Mouse (Mus musculus) hindbrain, embryonic 16.5 days (tissue): ENCODE results near the gene Pspn. TPM values are rescaled to one million over a fixed set of nuclear protein-coding genes. Genes with fewer than 3 reads are reported as not detected.
A peak's percentile ranks its signal among the peaks of the same experiment; 100 is the strongest.

Source experiments
- ATAC-seq: fragments of 200-750 bp; cut with Nextera tagmentation; 2 replicates; pipeline ENCODE4 v1.8.0; 2017; ENCODE audit warnings: moderate TSS enrichment, moderate library complexity
- H3K27ac ChIP-seq: fragments of 300-500 bp; sonication (generic); 2 replicates; pipeline ENCODE4 v1.5.1; 2014; ENCODE audit warnings: low read depth, mild to moderate bottlenecking, control low read depth, low read length, moderate library complexity
- H3K27me3 ChIP-seq: fragments of 300-500 bp; sonication (generic); replicated peaks from 2 replicates; pipeline ENCODE4 v1.6.1; 2014; ENCODE audit warnings: low read length; ENCODE audit not compliant: control insufficient read depth, insufficient read depth
- H3K36me3 ChIP-seq: fragments of 300-500 bp; sonication (generic); 2 replicates; pipeline ENCODE4 v1.6.1; 2014; ENCODE audit warnings: mild to moderate bottlenecking, low read length, moderate library complexity, mixed read lengths; ENCODE audit not compliant: control insufficient read depth, insufficient read depth
- H3K4me1 ChIP-seq: fragments of 300-500 bp; sonication (generic); 2 replicates; pipeline ENCODE4 v1.6.1; 2014; ENCODE audit warnings: low read depth, low read length; ENCODE audit not compliant: control insufficient read depth, insufficient read depth
- H3K4me2 ChIP-seq: fragments of 300-500 bp; sonication (generic); 2 replicates; pipeline ENCODE4 v1.6.1; 2014; ENCODE audit warnings: mild to moderate bottlenecking, low read length, control low read depth, moderate library complexity
- H3K4me3 ChIP-seq: fragments of 300-500 bp; sonication (generic); 2 replicates; pipeline ENCODE4 v1.5.1; 2014; ENCODE audit warnings: mild to moderate bottlenecking, low read length, control low read depth, moderate library complexity
- H3K9ac ChIP-seq: fragments of 300-500 bp; sonication (generic); 2 replicates; pipeline ENCODE4 v1.6.1; 2014; ENCODE audit warnings: low read depth, mild to moderate bottlenecking, control low read depth, low read length, moderate library complexity
- H3K9me3 ChIP-seq: fragments of 300-500 bp; sonication (generic); 2 replicates; pipeline ENCODE4 v1.6.1; 2014; ENCODE audit warnings: mild to moderate bottlenecking, low read length, moderate library complexity; ENCODE audit not compliant: control insufficient read depth
- WGBS: fragments of 180-500 bp; shearing (Covaris S2); extraction: QIAGEN DNeasy Blood & Tissue Kit; methylation state at CpG from one replicate; pipeline ENCODE4 v1.1.7; 2014; 5-methylcytosine and 5-hydroxymethylcytosine counted together
- polyA plus RNA-seq: library from polyadenylated mRNA; unstranded; fragments of >200 nt; fragmentation: Nextera tagmentation; extraction: Ambion mirVana; gene quantifications from 2 replicates; pipeline ENCODE4 v1.2.1, GENCODE M21; 2015

The Pspn gene
- polyA plus RNA-seq: 0.64 TPM in 1 of 2 replicates, not detected in the other

DNA sequence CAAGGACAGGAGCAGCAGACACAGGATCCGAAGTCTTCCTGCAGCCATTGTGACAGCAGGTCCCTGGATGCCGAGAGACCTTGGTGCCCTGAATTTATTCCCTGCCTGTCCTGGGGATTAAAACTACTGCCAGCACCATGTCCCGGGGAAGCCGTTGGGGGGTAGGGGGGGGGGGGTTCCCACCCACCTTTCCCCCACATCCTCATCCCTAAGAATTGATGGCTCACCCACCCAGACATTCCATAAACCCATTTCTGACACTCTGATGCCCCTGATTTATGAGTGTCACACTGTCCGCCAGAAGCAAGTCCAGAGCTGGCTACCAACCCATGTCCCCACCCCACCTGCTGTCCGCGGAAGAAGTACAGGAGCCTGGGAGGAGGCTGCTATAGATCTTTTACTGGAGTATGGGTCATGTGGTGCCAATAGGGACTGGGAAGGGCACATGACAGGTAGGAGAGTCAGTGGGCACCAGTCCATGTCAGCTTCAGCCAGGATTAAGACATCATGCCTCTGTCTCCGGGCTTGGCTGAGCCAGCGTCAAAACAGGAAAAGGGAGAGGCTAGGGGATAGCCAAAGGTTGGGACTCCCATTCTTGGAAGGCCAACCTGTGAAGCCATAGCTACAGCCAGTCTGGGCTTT lies at the start of gene Pspn:
Pspn (minus strand) TSS at position 51 of the 642 bp plus-strand sequence.
- H3K36me3 ChIP-seq: peaks cover 43% of the 10 kb centered on the region
- no peaks in the 10 kb centered on the region for H3K27me3 ChIP-seq
- no peak within 1 kb of the TSS for H3K27ac ChIP-seq
- no peak within 1 kb of the TSS for H3K4me2 ChIP-seq
- no peaks in the 10 kb centered on the region for H3K9me3 ChIP-seq
- H3K4me3 ChIP-seq: no peak within 1 kb of the TSS
- H3K4me1 ChIP-seq: peaks cover 11% of the 10 kb centered on the region
- WGBS: 85% methylated on average over 9 of the region's 9 CpGs
- no peak for ATAC-seq
- no peak within 1 kb of the TSS for H3K9ac ChIP-seq

DNA sequence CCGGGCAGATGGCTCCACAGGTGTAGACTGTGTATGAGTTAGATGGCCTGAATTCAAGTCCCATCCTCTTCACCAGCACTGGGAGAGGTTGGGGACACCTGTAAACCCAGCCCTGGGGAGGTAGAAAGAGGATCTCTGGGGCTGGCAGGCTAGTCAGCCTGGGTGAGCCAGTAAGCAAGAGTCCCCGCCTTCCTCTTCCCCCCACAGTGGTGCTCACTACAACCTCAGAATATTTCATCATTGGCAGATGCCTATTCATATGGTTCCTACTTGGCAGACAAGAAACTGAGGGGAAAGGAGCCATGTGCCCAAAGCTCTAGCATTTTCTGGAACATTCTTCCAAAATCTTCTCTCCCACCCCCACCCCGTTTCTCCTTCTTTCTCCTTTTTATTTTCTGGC lies 49.0 kb upstream of the Pspn start:
- WGBS: 97% methylated on average over 3 of the region's 3 CpGs
- no peak overlapping the region for H3K9ac ChIP-seq
- no peak overlapping the region for H3K4me2 ChIP-seq
- no peak overlapping the region for H3K27ac ChIP-seq
- H3K9me3 ChIP-seq: no peaks in the 10 kb centered on the region
- no peak for ATAC-seq
- H3K4me3 ChIP-seq: no peak overlapping the region
- H3K27me3 ChIP-seq: no peaks in the 10 kb centered on the region
- no peaks in the 10 kb centered on the region for H3K4me1 ChIP-seq
- peaks cover 41% of the 10 kb centered on the region for H3K36me3 ChIP-seq

DNA sequence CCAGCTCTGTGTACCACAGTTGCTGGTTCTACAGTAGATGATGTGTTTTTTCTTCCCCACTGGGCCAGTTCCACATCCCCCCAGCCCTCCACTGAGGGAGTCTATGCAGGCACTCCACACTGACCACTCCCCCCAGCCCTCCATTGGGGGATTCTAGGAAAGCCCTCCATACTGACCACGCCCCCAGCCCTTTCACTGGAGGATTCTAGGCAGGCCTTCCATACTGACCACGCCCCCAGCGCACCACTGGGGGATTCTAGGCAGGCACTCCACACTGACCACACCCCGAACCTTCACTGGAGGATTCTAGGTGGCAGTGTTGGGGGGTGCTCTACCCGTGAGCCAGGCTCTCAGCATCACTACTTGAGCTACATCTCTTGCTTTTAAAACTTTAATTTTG lies 47.6 kb upstream of the Pspn start:
- no peak for ATAC-seq
- 38% methylated on average over 5 of the region's 5 CpGs for WGBS
- Histone ChIP-seq H3K36me3 (peaks cover 29% of the 10 kb centered on the region), H3K4me2 (no peak overlapping the region), H3K4me3 (no peak overlapping the region), H3K4me1 (no peaks in the 10 kb centered on the region), H3K9ac (no peak overlapping the region), H3K27ac (no peak overlapping the region), H3K27me3 (no peaks in the 10 kb centered on the region), H3K9me3 (no peaks in the 10 kb centered on the region)

DNA sequence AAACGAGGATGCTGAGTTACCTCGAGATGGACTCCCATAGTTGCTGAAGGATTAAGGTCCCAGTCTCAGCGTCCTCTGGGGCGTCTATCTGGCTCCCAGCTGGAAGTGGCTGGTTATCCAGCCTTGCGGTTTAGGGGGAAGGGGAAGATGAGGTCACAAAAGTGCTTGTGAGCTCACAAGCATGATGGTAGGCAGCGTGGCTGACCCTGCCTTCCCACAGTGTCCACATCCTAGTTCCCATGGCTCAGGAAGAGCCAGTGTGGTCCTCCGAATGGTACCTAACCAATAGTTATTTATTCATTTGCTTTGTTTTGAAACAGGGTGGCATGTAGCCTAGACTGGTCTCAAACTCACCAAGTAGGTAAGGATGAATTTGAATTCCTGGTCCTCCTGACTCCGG lies 41.7 kb upstream of the Pspn start, which contains the start of gene Slc25a41:
Slc25a41 (minus strand) TSS at position 101 of the 400 bp plus-strand sequence.
- ATAC-seq: no peak
- WGBS: 75% methylated on average over 8 of the region's 8 CpGs
- Histone ChIP-seq H3K9me3 (no peaks in the 10 kb centered on the region), H3K27me3 (peaks cover 6% of the 10 kb centered on the region; the same call in 1 of the 2 replicates), H3K9ac (no peak within 1 kb of the TSS), H3K36me3 (peaks cover 14% of the 10 kb centered on the region; the same call in 1 of the 2 replicates), H3K4me2 (no peak within 1 kb of the TSS), H3K4me3 (no peak within 1 kb of the TSS), H3K27ac (no peak within 1 kb of the TSS), H3K4me1 (no peaks in the 10 kb centered on the region)

DNA sequence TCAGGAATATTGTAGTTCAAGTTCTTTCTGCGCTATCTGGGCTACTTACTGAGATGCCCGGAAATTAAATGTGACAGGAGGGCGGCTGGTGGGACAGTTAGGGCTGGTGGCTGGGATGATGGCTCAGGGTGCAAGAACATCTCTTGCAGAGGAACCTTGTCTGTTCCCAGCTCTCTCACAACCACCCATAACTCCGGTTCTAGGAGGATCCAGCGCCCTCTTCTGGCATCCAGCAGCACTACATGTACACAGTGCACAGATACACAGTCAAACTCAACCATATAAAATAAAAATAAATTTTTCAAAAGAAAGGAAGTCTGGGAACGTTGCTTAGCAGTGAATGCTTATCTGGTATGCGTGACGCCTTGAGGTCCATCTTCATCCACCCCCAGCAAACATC lies 39.2 kb upstream of the Pspn start:
- ATAC-seq: no peak
- 44% methylated on average over 8 of the region's 8 CpGs for WGBS
- no peaks in the 10 kb centered on the region for H3K9me3 ChIP-seq
- no peak overlapping the region for H3K27ac ChIP-seq
- H3K4me1 ChIP-seq: no peaks in the 10 kb centered on the region
- no peak overlapping the region for H3K4me3 ChIP-seq
- H3K27me3 ChIP-seq: peaks cover 6% of the 10 kb centered on the region; the same call in 1 of the 2 replicates
- no peaks in the 10 kb centered on the region for H3K36me3 ChIP-seq
- H3K4me2 ChIP-seq: no peak overlapping the region
- no peak overlapping the region for H3K9ac ChIP-seq

DNA sequence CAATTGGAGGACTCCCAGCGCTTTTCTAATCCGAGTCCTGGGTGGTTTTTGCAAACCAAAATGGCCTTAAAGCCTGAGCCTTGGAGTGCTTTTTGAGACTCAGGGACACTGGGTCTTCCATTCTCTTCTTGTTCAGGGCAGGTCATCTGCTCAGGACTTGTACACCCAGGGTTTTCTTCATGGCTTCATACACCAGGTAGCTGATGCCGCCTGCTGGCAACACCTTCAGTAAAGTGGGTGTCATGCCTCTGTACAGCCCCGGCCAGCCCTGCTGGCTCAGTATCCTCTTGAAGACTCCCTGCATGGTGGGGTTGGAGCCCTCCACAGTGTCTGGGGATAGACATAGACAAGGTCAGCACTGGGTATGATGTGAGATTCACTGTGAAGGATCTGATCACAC lies 33.0 kb upstream of the Pspn start:
- peaks cover 19% of the 10 kb centered on the region for H3K4me1 ChIP-seq
- no peak overlapping the region for H3K9ac ChIP-seq
- 90% methylated on average over 4 of the region's 4 CpGs for WGBS
- H3K4me3 ChIP-seq: no peak overlapping the region
- H3K27ac ChIP-seq: no peak overlapping the region
- peaks cover 3% of the 10 kb centered on the region; the same call in 1 of the 2 replicates for H3K36me3 ChIP-seq
- no peaks in the 10 kb centered on the region for H3K27me3 ChIP-seq
- H3K4me2 ChIP-seq: peak overlapping the region; percentile 64; the same call in 1 of the 2 replicates
- ATAC-seq: no peak
- no peaks in the 10 kb centered on the region for H3K9me3 ChIP-seq

DNA sequence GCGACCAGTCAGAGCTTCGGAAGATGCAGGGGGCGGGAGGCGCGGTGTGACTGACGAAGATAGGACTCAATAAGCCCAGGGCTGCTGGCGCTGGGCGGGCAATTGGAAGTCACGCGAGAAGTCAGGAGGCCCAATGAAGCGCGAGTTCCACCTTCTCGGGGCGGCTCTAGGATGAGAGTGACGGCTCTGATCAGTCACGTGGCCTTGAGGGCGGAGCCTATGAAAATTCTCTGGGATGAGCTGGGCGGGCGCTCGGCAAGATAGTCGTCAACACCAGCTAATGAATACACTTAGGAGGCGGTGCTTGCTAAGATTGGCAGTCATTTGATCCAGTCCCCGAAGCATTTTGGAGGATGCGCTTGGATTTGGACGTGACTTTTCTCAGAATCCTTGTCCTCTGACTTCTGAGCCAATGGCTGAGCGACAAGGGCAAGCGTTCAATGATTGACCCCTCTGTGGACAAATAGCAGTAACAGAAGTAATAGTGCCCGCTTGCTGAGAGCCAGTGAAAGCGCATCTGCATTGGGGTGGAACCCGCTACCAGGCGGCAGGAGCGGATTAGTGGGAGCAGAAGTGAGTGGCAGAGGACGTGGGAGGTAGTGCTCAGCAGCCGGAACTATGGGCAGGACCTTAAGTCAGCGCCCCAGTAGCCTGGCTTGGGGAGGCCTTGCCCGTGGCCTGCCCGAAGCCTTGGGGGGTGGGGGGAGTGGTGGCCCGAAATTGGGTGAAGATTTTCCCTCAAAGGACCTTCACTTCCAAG lies 32.0 kb upstream of the Pspn start:
- WGBS: under 1% methylated on average over 34 of the region's 38 CpGs
- ATAC-seq: peak; percentile 98
- Histone ChIP-seq H3K27ac (peak overlapping the region; percentile 83), H3K9ac (peak overlapping the region; percentile 58), H3K27me3 (no peaks in the 10 kb centered on the region), H3K4me2 (peak overlapping the region; percentile 64), H3K36me3 (peaks cover 9% of the 10 kb centered on the region; the same call in 1 of the 2 replicates), H3K4me3 (peak overlapping the region; percentile 46), H3K4me1 (peaks cover 19% of the 10 kb centered on the region), H3K9me3 (no peaks in the 10 kb centered on the region)

DNA sequence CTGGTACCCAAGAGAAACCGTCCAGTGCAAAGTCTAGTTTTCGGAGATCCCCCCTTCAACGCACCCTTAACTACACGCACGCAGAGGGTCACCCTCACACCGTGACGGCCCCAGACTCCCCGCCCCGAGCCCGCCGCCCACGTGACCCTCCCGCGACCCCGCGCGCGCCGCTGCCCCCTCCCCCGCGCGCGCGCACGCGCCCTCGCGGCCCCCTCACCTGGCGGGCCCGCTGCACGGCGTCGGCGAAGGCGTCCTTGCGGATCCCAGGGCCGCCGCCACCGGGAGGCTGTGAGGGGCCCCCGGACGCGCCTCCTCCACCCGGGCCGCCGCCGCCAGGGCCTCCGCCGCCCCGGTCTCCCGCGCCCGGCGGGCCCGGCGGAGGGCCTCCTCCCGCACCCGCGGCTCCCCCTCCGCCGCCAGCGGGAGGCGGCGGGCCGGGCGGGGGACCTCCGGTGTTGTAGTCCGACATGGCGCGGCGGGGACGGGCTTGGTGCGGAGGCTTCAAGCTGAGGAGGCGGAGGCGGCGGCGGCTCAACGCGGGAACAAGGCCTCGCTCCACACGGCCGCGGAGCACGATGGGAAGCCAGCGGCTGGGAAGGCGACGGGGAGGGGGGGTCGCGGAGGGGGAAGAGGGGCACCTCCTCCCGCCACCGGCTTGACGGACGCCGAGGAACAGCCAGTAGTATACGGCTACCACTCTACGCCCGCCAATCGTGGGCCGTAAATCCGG lies 31.3 kb upstream of the Pspn start, which contains the start of gene Khsrp:
Khsrp (minus strand) TSS at position 592 of the 730 bp plus-strand sequence.
- no peaks in the 10 kb centered on the region for H3K9me3 ChIP-seq
- H3K36me3 ChIP-seq: peaks cover 14% of the 10 kb centered on the region; the same call in 1 of the 2 replicates
- peak within 1 kb of the TSS; percentile 91 for H3K4me2 ChIP-seq
- H3K4me1 ChIP-seq: peaks cover 19% of the 10 kb centered on the region
- peak within 1 kb of the TSS; percentile 97 for H3K27ac ChIP-seq
- no peak for ATAC-seq
- H3K9ac ChIP-seq: peak within 1 kb of the TSS; percentile 99
- H3K4me3 ChIP-seq: peak within 1 kb of the TSS; percentile 97
- WGBS: under 1% methylated on average over 68 of the region's 99 CpGs
- H3K27me3 ChIP-seq: no peaks in the 10 kb centered on the region
